Mouse (Mus musculus) limb, embryonic 11.5 days (tissue): ENCODE measurements around the gene Naa16. TPM values are rescaled to one million over a fixed set of nuclear protein-coding genes. Genes with fewer than 3 reads are reported as not detected.

ENCODE experiments used
- ATAC-seq: fragments of 200-750 bp; cut with Nextera tagmentation; 2 replicates; pipeline ENCODE4 v1.8.0; 2017; ENCODE audit warnings: low read depth; ENCODE audit not compliant: insufficient number of reproducible peaks, low FRiP score, low TSS enrichment
- DNase-seq: peaks from one replicate; pipeline ENCODE4 v3.0.0-alpha.2; 2015; ENCODE audit warnings: low spot score
- H3K27ac ChIP-seq: fragments of 300-500 bp; sonication (generic); replicated peaks from 2 replicates; pipeline ENCODE4 v1.5.1; 2014; ENCODE audit warnings: low read depth, mild to moderate bottlenecking, low read length
- H3K27me3 ChIP-seq: fragments of 300-500 bp; sonication (generic); 2 replicates; pipeline ENCODE4 v1.6.1; 2014; ENCODE audit warnings: mild to moderate bottlenecking, low read length, mixed read lengths; ENCODE audit not compliant: control insufficient read depth, insufficient read depth
- H3K36me3 ChIP-seq: fragments of 300-500 bp; sonication (generic); 2 replicates; pipeline ENCODE4 v1.6.1; 2014; ENCODE audit warnings: mild to moderate bottlenecking, low read length, moderate library complexity, mixed read lengths; ENCODE audit not compliant: control insufficient read depth, insufficient read depth
- H3K4me1 ChIP-seq: fragments of 300-500 bp; sonication (generic); 2 replicates; pipeline ENCODE4 v1.6.1; 2014; ENCODE audit warnings: low read length, mixed read lengths; ENCODE audit not compliant: control insufficient read depth, insufficient read depth
- H3K4me2 ChIP-seq: fragments of 300-500 bp; sonication (generic); 2 replicates; pipeline ENCODE4 v1.6.1; 2014; ENCODE audit warnings: low read depth, mild to moderate bottlenecking, moderate library complexity; ENCODE audit not compliant: severe bottlenecking
- H3K4me3 ChIP-seq: fragments of 300-500 bp; sonication (generic); 2 replicates; pipeline ENCODE4 v1.5.1; 2014; ENCODE audit warnings: low read depth, low read length
- H3K9ac ChIP-seq: fragments of 300-500 bp; sonication (generic); 2 replicates; pipeline ENCODE4 v1.6.1; 2014; ENCODE audit warnings: mild to moderate bottlenecking, low read length
- H3K9me3 ChIP-seq: fragments of 300-500 bp; sonication (generic); 2 replicates; pipeline ENCODE4 v1.6.1; 2016; ENCODE audit warnings: low read length; ENCODE audit not compliant: control insufficient read depth
- WGBS: fragments of 180-500 bp; shearing (Covaris S2); extraction: QIAGEN DNeasy Blood & Tissue Kit; methylation state at CpG from one replicate; pipeline ENCODE4 v1.1.7; 2014; 5-methylcytosine and 5-hydroxymethylcytosine counted together
- polyA plus RNA-seq: library from polyadenylated mRNA; unstranded; fragments of >200 nt; fragmentation: Nextera tagmentation; extraction: Ambion mirVana; gene quantifications from 2 replicates; pipeline ENCODE4 v1.2.1, GENCODE M21; 2014

The Naa16 gene
- polyA plus RNA-seq, 1 experiment from 2014 or later = 51.5 TPM

DNA sequence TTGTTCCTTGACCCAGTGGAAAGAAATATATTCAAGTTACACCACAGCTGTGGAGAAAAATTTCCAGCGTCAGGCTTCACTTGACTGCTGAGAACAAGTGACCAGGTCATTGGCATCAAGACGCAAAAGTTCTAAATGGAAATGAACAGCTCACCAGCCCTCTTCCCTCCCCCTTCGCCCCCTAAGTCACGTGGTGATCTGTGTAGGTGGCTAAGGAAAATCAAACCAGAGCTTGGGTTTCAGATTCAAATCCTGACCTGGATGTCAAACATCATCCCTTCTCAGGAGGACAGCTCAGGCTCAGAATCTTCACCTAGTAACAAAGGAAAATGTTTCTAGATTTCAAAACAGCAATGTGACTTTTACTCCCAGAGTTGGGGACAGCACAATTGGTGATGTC lies 91.3 kb downstream of the Naa16 start:
- no peaks in the 10 kb centered on the region for H3K36me3 ChIP-seq
- 51% methylated on average over 4 of the region's 4 CpGs for WGBS
- H3K4me1 ChIP-seq = peaks cover 9% of the 10 kb centered on the region
- no peaks in the 10 kb centered on the region for H3K27me3 ChIP-seq
- DNase-seq (no peak), ATAC-seq (no peak)
- no peaks in the 10 kb centered on the region for H3K9me3 ChIP-seq
- H3K4me3 ChIP-seq = no peak overlapping the region
- no peak overlapping the region for H3K4me2 ChIP-seq
- no peak overlapping the region for H3K9ac ChIP-seq
- no peak overlapping the region for H3K27ac ChIP-seq

DNA sequence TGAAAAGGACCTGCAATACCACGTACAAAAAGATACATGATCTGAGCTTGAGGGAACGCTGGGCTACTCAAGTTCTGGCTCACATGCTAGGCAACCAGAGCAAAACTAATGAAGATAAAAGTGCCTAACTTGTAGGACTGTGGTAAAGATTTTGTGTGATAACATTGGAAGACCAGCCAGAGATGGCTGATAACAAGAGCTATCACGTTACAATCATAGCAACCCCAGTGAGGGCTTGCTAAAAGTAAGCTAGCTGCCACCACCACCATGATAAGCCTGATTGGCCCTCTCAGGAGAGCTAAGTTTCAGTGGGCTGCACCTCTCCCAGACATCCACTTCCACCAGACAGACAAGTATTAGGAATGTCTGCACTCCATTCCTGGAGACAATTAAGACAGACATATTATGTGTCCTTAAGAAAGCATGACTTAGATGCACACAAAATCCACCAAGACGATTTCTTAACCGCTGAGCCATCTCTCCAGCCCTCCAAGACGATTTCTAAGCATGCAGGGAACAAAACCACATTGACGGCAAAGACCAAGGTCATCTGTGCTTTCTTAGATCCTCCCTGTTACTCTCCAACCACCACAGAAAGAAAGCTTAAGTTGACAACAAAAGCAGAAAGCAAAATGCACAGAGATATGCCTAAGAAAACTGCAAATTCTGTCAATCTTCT lies 92.1 kb downstream of the Naa16 start:
- no peak overlapping the region for H3K4me3 ChIP-seq
- no peak for DNase-seq

DNA sequence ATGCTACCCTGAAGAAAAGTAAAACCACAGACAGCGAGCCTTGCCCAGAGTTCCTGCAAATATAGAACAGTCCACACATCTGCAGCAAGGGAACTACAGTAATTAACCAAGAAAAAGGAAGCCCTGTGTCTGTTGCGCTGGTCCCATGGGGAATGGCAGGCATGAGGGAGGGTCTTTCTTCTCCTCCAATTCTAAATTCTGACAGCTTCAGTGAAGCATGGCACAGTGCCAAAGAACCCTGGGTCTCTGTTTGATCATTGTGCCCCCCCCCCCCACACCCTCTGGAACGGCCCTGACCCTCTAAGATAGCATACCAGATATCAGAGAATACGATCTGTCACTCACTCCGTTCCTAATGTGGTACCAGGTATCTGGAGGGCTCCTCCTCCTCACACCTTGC lies 93.7 kb downstream of the Naa16 start:
- no peak overlapping the region for H3K4me3 ChIP-seq
- no peaks in the 10 kb centered on the region for H3K27me3 ChIP-seq
- WGBS = 49% methylated on average over 5 of the region's 5 CpGs
- no peak overlapping the region for H3K4me2 ChIP-seq
- H3K9me3 ChIP-seq = no peaks in the 10 kb centered on the region
- no peaks in the 10 kb centered on the region for H3K36me3 ChIP-seq
- ATAC-seq = no peak
- no peak for DNase-seq
- peaks cover 12% of the 10 kb centered on the region for H3K4me1 ChIP-seq
- no peak overlapping the region for H3K27ac ChIP-seq
- no peak overlapping the region for H3K9ac ChIP-seq

More for the DNA sequence above, 92.1 kb downstream of the Naa16 start:
- Histone ChIP-seq H3K4me1 (peaks cover 9% of the 10 kb centered on the region), H3K9ac (no peak overlapping the region), H3K9me3 (no peaks in the 10 kb centered on the region), H3K27me3 (no peaks in the 10 kb centered on the region), H3K4me2 (no peak overlapping the region), H3K36me3 (no peaks in the 10 kb centered on the region), H3K27ac (no peak overlapping the region)
- WGBS = 74% methylated on average over 7 of the region's 7 CpGs
- no peak for ATAC-seq

DNA sequence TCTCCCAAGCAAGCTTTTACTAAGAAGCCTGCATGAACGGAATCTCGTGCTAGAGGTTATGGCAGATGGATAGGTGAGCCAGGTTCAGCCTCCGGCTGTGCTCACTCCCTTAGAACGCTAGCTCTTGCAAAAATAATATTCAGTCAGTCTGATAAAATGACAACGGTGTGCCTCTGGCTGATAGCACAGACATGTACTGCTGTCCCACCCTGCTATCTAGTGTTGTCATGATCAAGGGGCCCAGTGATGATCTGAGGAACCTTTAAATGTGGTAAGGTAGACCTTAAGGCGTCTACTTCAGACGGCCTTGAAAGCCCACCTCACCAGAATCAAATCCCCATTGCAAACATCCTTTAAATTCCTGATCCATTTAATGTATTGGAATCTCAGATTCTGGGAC lies 94.4 kb downstream of the Naa16 start:
- WGBS = 88% methylated on average over 7 of the region's 7 CpGs
- H3K36me3 ChIP-seq = no peaks in the 10 kb centered on the region
- no peaks in the 10 kb centered on the region for H3K9me3 ChIP-seq
- no peaks in the 10 kb centered on the region for H3K27me3 ChIP-seq
- ATAC-seq = no peak
- no peak for DNase-seq
- no peak overlapping the region for H3K4me3 ChIP-seq
- H3K9ac ChIP-seq = no peak overlapping the region
- peaks cover 10% of the 10 kb centered on the region for H3K4me1 ChIP-seq
- no peak overlapping the region for H3K4me2 ChIP-seq
- H3K27ac ChIP-seq = no peak overlapping the region

DNA sequence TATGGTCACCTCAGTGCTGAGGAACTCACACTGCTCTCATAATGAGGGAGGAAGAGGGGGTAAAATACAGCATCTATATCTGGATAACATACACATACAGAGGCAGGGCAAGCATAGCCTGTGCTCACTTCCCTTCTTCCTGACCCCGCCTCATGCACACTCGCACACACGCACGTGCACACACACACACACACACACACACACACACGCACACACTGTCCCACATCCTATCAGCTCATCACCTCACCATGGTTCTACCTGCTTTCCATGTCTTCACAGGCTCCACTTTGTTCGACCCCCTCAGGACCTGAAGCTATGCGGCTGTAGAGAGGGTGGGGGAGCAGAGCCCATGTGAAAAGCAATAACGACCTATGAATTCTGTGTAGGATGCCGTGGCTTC lies 95.0 kb downstream of the Naa16 start:
- H3K27ac ChIP-seq = no peak overlapping the region
- no peaks in the 10 kb centered on the region for H3K9me3 ChIP-seq
- 81% methylated on average over 9 of the region's 9 CpGs for WGBS
- H3K9ac ChIP-seq = no peak overlapping the region
- H3K36me3 ChIP-seq = no peaks in the 10 kb centered on the region
- no peaks in the 10 kb centered on the region for H3K27me3 ChIP-seq
- no peak overlapping the region for H3K4me3 ChIP-seq
- H3K4me2 ChIP-seq = no peak overlapping the region
- no peak for ATAC-seq
- DNase-seq = no peak
- peaks cover 15% of the 10 kb centered on the region for H3K4me1 ChIP-seq

DNA sequence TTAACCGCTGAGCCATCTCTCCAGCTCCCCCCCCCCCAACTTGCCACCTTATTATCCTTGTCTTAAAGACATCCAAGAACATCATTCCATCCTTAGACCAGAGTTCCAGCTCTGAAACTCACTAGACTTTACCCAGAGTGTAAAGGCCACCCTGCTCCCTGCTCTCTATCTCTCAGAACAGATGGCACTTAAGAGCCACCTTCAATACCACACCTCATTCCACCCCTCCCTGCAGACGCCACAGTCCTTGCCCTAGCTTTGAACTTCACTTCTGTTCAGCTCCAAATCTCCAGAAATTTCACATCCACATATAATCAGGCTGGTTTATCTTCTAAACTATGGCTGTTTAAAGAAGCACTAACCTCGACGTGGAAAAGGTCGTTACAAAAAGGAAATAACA lies 95.6 kb downstream of the Naa16 start:
- H3K4me2 ChIP-seq = no peak overlapping the region

DNA sequence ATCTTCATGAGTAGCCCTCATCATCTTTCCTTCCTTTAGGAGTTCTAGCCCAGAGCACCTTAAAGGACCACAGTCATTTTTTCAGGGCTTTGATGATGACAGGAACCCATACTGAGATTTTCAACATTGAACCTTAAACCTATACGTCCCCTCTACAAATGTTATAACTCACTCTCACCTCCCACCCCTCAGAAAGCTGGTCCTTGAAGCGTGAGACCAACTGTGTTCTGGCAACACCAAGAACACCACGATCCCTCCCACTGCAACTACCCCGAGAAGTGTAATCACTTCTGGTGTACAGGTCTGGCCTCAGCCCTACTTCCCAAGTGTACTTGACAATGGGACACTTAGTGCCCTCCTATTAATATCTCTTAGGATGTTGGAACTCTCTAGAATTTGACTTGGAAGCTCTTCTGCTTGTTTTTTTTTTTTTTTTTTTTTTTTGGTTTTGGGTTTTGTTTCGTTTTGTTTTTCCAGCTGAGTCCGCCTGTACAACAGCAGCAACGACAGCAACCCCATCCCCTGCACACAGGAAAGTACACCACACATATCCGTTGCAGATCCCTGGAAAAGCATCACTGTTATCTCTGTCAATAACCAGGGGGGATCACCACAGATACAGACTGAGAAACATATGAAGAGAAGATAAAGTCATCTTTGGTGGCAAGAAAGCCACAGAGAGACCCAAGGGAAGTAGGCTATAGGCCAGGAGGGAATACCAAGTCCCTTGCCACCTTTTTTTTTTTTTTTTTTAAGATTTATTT lies 96.3 kb downstream of the Naa16 start:
- Histone ChIP-seq H3K27me3 (no peaks in the 10 kb centered on the region), H3K4me1 (peaks cover 24% of the 10 kb centered on the region), H3K4me2 (no peak overlapping the region), H3K36me3 (no peaks in the 10 kb centered on the region), H3K9me3 (no peaks in the 10 kb centered on the region), H3K4me3 (no peak overlapping the region), H3K27ac (no peak overlapping the region), H3K9ac (no peak overlapping the region)
- ATAC-seq (no peak), DNase-seq (no peak)
- WGBS = 87% methylated on average over 8 of the region's 8 CpGs

More for the DNA sequence above, 95.6 kb downstream of the Naa16 start:
- Histone ChIP-seq H3K36me3 (no peaks in the 10 kb centered on the region), H3K9ac (no peak overlapping the region), H3K4me1 (peaks cover 18% of the 10 kb centered on the region), H3K9me3 (no peaks in the 10 kb centered on the region), H3K4me3 (no peak overlapping the region), H3K27ac (no peak overlapping the region), H3K27me3 (no peaks in the 10 kb centered on the region)
- DNase-seq = no peak
- no peak for ATAC-seq
- WGBS = 71% methylated on average over 5 of the region's 5 CpGs

DNA sequence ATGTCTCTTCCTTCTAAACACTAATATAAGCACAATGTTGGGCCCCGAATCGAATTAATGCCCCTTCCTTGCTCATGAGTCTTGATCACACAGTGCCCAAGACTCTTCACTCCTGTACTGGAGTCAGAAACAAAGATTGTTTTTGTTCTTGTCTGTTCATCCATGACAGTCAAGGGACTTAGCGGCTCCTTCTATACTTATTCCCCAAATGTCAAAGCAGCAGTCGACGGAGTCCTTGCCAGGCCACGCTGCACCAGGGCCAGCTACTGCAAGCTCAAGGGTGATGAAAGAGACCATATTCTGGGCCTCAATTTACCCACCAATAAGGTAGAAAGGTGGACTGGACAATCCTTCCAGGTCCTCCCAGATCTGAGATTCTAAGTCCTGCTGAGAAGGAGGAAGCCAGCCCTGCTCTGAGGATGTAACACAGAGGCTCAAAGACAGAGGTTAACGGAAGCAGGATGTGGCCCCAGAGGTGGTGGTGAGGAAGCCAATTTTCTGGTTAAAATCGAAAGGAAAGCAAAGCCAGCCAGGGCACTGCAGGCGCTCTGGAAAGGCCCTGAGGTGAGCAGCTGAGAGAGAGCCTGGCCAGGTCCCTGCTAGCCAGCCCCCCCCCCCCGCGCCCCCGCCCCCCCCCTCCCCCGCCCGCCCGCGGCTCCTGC lies 97.3 kb downstream of the Naa16 start:
- H3K4me1 ChIP-seq = peaks cover 24% of the 10 kb centered on the region
- WGBS = 60% methylated on average over 9 of the region's 16 CpGs
- no peaks in the 10 kb centered on the region for H3K36me3 ChIP-seq
- H3K4me2 ChIP-seq = no peak overlapping the region
- DNase-seq (no peak), ATAC-seq (no peak)
- no peak overlapping the region for H3K27ac ChIP-seq
- H3K4me3 ChIP-seq = no peak overlapping the region
- H3K27me3 ChIP-seq = no peaks in the 10 kb centered on the region
- H3K9ac ChIP-seq = no peak overlapping the region
- no peaks in the 10 kb centered on the region for H3K9me3 ChIP-seq
